Mouse (Mus musculus) limb, embryonic 13.5 days (tissue): ENCODE measurements around the gene Ryr2. TPM values are rescaled to one million over a fixed set of nuclear protein-coding genes. Genes with fewer than 3 reads are reported as not detected.

Experiments used
- ATAC-seq: fragments of 200-750 bp; cut with Nextera tagmentation; 2 replicates; pipeline ENCODE4 v1.8.0; 2017; ENCODE audit warnings: low read depth, moderate number of reproducible peaks, moderate TSS enrichment; ENCODE audit not compliant: low FRiP score
- H3K27ac ChIP-seq: fragments of 300-500 bp; sonication (generic); 2 replicates; pipeline ENCODE4 v1.5.1; 2015; ENCODE audit warnings: inconsistent platforms, mild to moderate bottlenecking, moderate library complexity
- H3K27me3 ChIP-seq: fragments of 300-500 bp; sonication (generic); 2 replicates; pipeline ENCODE4 v1.6.1; 2015; ENCODE audit warnings: mild to moderate bottlenecking, inconsistent platforms
- H3K36me3 ChIP-seq: fragments of 300-500 bp; sonication (generic); 2 replicates; pipeline ENCODE4 v1.6.1; 2015; ENCODE audit warnings: inconsistent platforms, mild to moderate bottlenecking, moderate library complexity
- H3K4me1 ChIP-seq: fragments of 300-500 bp; sonication (generic); 2 replicates; pipeline ENCODE4 v1.6.1; 2015; ENCODE audit warnings: inconsistent platforms
- H3K4me2 ChIP-seq: fragments of 300-500 bp; sonication (generic); replicated peaks from 2 replicates; pipeline ENCODE4 v1.6.1; 2015; ENCODE audit warnings: inconsistent platforms, mild to moderate bottlenecking, moderate library complexity
- H3K4me3 ChIP-seq: fragments of 300-500 bp; sonication (generic); 2 replicates; pipeline ENCODE4 v1.5.1; 2015; ENCODE audit warnings: moderate library complexity, mild to moderate bottlenecking, inconsistent platforms
- H3K9ac ChIP-seq: fragments of 300-500 bp; sonication (generic); 2 replicates; pipeline ENCODE4 v1.6.1; 2015; ENCODE audit warnings: mild to moderate bottlenecking, inconsistent platforms
- H3K9me3 ChIP-seq: fragments of 300-500 bp; sonication (generic); 2 replicates; pipeline ENCODE4 v1.6.1; 2016; ENCODE audit warnings: inconsistent platforms
- WGBS: fragments of 180-500 bp; shearing (Covaris S2); methylation state at CpG from one replicate; pipeline ENCODE4 v1.1.7; 2015; 5-methylcytosine and 5-hydroxymethylcytosine counted together
- polyA plus RNA-seq: library from polyadenylated mRNA; unstranded; fragments of >200 nt; fragmentation: Nextera tagmentation; extraction: Ambion mirVana; gene quantifications from 2 replicates; pipeline ENCODE4 v1.2.1, GENCODE M21; 2015

The Ryr2 gene
- polyA plus RNA-seq, 1 experiment from 2014 or later, result 0.46 TPM

DNA sequence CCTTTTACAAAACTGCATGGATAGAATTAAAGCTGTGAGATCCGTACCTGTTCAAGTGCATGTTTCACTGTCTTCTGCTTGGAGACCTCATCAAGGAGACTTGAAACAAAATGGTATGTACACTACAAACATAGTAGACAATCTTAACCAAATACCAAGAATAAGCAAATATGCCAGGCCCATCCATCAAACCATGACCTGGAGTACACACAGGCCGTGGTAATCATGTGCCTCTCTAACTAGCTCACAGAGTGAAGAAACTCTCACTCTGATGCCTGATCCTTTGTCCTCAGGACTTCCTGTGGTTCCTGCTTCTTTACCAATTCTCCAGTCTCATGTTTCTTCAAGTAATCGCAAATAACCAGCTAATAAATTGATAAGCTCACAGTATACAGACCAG is 570.9 kb downstream of the Ryr2 start:
- Histone ChIP-seq H3K4me2 (no peak overlapping the region), H3K36me3 (no peaks in the 10 kb centered on the region), H3K9ac (no peak overlapping the region), H3K4me1 (no peaks in the 10 kb centered on the region), H3K9me3 (no peaks in the 10 kb centered on the region), H3K27ac (no peak overlapping the region), H3K4me3 (no peak overlapping the region), H3K27me3 (no peaks in the 10 kb centered on the region)
- WGBS, result 69% methylated on average over 3 of the region's 3 CpGs
- no peak for ATAC-seq

DNA sequence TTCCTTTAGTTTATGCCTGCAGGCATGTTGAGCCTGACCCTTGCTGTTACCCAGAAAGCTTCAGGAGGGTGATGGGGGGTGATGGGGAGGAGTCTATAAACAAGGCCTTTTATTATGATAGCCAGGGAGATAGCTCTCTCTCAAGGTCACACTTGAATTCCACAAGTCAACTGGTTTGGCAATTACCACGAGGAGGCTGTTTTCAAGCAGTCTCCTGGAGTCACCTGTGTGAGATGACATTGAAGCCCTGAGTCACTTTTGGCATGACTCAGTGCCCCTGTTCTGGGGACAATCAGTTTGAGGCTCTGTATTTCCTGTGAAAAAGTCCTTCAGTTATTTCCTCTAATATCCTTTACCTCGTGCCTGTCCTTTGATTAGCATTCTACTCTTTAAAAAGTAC is 573.5 kb downstream of the Ryr2 start:
- WGBS, result 58% methylated on average over 2 of the region's 2 CpGs
- Histone ChIP-seq H3K27ac (no peak overlapping the region), H3K4me1 (no peaks in the 10 kb centered on the region), H3K9ac (no peak overlapping the region), H3K36me3 (no peaks in the 10 kb centered on the region), H3K4me2 (no peak overlapping the region), H3K9me3 (no peaks in the 10 kb centered on the region), H3K4me3 (no peak overlapping the region), H3K27me3 (no peaks in the 10 kb centered on the region)
- ATAC-seq, result no peak

DNA sequence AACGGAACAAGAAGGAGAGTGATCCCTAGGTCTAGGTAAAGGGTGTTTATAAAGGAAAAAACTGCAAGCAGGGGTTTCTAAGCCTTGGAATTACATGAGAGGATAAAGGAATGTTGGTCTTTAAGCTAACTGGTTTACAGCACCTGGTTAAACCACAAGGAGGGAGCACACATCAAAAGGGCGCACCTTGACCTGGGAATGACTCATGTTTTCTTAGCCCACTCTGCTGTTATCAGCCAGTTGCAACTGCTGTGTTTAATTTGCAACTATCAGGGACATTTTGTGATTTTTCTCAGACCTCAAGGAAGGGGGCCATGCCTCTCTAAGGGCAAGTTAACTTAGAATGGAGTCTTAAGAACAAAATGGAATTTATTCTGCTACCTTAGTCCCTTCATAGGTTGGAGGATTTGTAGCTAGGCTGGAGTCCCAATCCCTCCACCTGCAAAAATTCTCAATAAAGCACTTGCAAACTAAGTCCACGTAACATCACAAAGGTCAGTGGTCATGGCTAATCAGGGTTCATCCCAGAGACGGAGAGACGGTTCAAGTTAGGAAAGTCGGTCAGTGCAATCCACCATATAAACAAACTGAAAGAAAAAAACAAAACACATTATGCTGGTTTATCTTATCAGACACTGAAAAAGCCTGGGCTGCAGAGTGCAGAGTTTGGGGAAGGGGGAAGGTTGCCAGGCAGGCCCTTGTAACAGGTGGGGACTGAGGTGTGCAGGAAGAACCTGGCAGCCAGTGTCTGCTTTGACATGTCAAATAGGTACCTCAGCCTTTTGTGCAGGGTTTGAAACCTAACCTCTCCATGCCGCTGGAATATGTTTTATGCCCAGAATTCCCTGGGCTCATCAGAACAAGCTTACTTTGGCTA is 574.5 kb downstream of the Ryr2 start:
- 87% methylated on average over 7 of the region's 7 CpGs for WGBS
- no peak for ATAC-seq
- no peak overlapping the region for H3K9ac ChIP-seq
- no peaks in the 10 kb centered on the region for H3K4me1 ChIP-seq
- no peaks in the 10 kb centered on the region for H3K36me3 ChIP-seq
- H3K27me3 ChIP-seq, result no peaks in the 10 kb centered on the region
- no peaks in the 10 kb centered on the region for H3K9me3 ChIP-seq
- H3K4me2 ChIP-seq, result no peak overlapping the region
- no peak overlapping the region for H3K4me3 ChIP-seq
- no peak overlapping the region for H3K27ac ChIP-seq

DNA sequence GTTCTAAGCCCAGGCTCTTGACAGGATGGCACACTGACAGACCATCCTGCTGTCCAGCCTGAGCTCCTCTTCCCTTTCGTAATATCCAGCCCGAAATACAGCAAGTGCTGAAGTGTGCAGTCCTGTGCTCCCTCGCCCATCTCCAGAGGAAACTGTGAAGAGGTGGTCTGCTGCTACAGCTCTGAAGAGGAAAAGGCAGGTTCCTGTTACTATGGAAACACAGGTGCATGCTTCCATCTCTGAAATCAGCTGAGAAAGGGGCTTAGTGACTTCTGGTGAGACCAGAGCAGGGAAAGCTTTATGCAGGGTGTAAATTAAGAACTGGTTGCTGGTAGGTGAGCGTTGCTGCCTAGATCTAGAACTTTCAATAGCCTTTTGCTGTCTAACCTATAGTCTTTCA is 583.1 kb downstream of the Ryr2 start:
- Histone ChIP-seq H3K4me1 (no peaks in the 10 kb centered on the region), H3K36me3 (no peaks in the 10 kb centered on the region), H3K9me3 (no peaks in the 10 kb centered on the region), H3K9ac (no peak overlapping the region), H3K27me3 (no peaks in the 10 kb centered on the region), H3K4me2 (no peak overlapping the region), H3K27ac (no peak overlapping the region), H3K4me3 (no peak overlapping the region)
- WGBS, result 90% methylated on average over 4 of the region's 4 CpGs
- no peak for ATAC-seq

DNA sequence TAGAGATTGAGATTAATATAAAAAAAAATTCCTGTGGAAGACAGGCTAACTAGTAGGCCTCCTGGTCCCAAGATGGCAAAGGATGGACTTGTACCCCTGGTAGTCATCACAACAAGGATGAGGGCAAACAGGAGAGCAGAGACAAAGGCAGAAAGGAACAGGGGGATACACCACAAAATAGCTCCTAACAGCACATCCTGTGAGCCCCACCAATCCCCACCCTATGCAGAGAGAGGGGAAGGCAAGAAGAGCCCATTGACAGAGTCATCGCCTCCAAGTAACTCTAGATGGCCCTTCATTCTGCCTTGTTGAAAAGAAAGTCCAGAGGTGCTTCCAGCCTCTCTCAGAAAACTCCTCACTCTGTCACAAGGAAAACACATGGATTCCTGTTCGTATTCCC is 586.0 kb downstream of the Ryr2 start:
- Histone ChIP-seq H3K9ac (no peak overlapping the region), H3K4me3 (no peak overlapping the region), H3K4me1 (no peaks in the 10 kb centered on the region), H3K27me3 (no peaks in the 10 kb centered on the region), H3K36me3 (no peaks in the 10 kb centered on the region), H3K4me2 (no peak overlapping the region), H3K27ac (no peak overlapping the region), H3K9me3 (no peaks in the 10 kb centered on the region)
- no peak for ATAC-seq
- WGBS, result 81% methylated on average over 2 of the region's 2 CpGs

DNA sequence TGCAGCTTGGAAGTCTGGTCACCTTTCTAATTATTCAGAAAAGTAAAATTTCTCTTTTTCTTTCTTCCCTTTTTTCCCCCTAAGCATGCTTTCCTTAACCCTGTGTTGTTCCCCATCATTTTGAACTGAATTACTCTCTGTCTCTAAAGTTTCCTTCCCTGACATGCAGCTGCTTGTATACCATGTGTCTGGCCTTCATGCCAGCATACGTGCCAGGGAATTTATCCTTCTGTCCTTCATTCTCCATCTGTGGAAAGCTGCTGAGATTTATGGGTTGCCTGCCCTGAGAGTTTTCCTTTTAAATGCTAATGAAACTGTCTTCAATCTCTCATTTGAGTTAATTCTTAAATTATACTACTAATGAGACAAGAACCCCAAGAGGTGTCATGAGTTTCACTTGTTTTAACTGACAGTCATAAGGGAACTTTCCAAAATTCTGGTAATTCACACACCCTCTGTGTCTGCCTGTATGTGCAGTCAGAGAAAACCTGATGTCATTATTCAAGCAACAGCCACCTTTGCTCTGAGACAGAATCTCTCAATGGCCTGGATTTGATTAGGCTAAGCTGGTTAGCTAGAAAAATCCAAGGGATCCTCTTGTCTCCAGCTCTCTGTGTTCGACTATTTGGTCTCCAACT is 595.1 kb downstream of the Ryr2 start:
- H3K4me2 ChIP-seq, result no peak overlapping the region
- no peaks in the 10 kb centered on the region for H3K4me1 ChIP-seq
- no peaks in the 10 kb centered on the region for H3K9me3 ChIP-seq
- no peak for ATAC-seq
- H3K9ac ChIP-seq, result no peak overlapping the region
- H3K36me3 ChIP-seq, result no peaks in the 10 kb centered on the region
- H3K4me3 ChIP-seq, result no peak overlapping the region
- no peaks in the 10 kb centered on the region for H3K27me3 ChIP-seq
- no peak overlapping the region for H3K27ac ChIP-seq
- 53% methylated on average over 2 of the region's 2 CpGs for WGBS

Other genes with a start within 250 kb of the Ryr2 start
- 18.7 and 20.3 TPM in 2 replicates for gene Mtr, start 151.2 kb upstream of the Ryr2 start, polyA plus RNA-seq
- gene Actn2, start 233.8 kb upstream of the Ryr2 start, polyA plus RNA-seq, result 161 and 166 TPM in 2 replicates